Mouse (Mus musculus): ENCODE results near the gene Cadps2. TPM values are rescaled to one million over a fixed set of nuclear protein-coding genes. Genes with fewer than 3 reads are reported as not detected.

The Cadps2 gene
- polyA plus RNA-seq, 1 experiment from 2014 or later = 6.1 TPM

DNA sequence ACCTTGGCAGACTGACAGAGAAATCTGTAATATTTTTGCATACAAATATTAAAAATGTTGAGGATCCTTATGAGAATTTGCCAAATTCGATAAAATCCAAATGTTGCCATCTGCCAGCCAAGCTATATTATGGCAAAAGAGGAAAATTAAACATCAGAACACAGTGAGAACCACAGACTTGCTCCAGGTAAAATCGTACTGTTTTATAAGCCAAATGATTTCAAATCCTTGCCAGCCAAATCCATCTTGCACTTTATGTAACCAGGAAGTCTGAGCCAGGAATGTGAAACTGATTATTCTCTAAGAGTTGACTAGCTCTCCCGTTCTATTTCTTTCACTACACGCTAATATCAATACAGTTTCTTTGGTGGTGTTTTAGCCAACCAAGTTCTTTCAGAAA, 269.5 kb downstream of the Cadps2 start:
- ATAC-seq = no peak
- Histone ChIP-seq H3K9me3 (replicated peaks; ENCODE audit: control insufficient read depth, low read length, poor library complexity, severe bottlenecking) (no peaks in the 10 kb centered on the region), H3K4me2 (ENCODE audit: low read length) (no peak overlapping the region), H3K27me3 (ENCODE audit: control insufficient read depth, insufficient read depth, low read depth, low read length) (no peaks in the 10 kb centered on the region), H3K27ac (ENCODE audit: low read length) (no peak overlapping the region), H3K36me3 (ENCODE audit: control insufficient read depth, insufficient read depth, low read length) (no peaks in the 10 kb centered on the region), H3K4me3 (ENCODE audit: low read depth, low read length) (no peak overlapping the region), H3K9ac (ENCODE audit: low read depth, low read length) (no peak overlapping the region), H3K4me1 (ENCODE audit: control insufficient read depth, insufficient read depth, low read length) (no peaks in the 10 kb centered on the region)
- WGBS = 83% methylated on average over 4 of the region's 4 CpGs

- Histone ChIP-seq H3K36me3 (ENCODE audit: control insufficient read depth, insufficient read depth, low read length) (no peaks in the 10 kb centered on the region), H3K9me3 (replicated peaks; ENCODE audit: control insufficient read depth, low read length, poor library complexity, severe bottlenecking) (no peaks in the 10 kb centered on the region), H3K4me3 (ENCODE audit: low read depth, low read length) (no peak overlapping the region), H3K4me2 (ENCODE audit: low read length) (no peak overlapping the region), H3K9ac (ENCODE audit: low read depth, low read length) (no peak overlapping the region), H3K4me1 (ENCODE audit: control insufficient read depth, insufficient read depth, low read length) (no peaks in the 10 kb centered on the region), H3K27me3 (ENCODE audit: control insufficient read depth, insufficient read depth, low read depth, low read length) (no peaks in the 10 kb centered on the region), H3K27ac (ENCODE audit: low read length) (no peak overlapping the region)
- no peak for ATAC-seq
- WGBS = 50% methylated on average over 1 of the region's 1 CpGs
Measured at GRCm38 (mm10) chr6:23568688-23569087, 270.5 kb downstream of the Cadps2 start.

DNA sequence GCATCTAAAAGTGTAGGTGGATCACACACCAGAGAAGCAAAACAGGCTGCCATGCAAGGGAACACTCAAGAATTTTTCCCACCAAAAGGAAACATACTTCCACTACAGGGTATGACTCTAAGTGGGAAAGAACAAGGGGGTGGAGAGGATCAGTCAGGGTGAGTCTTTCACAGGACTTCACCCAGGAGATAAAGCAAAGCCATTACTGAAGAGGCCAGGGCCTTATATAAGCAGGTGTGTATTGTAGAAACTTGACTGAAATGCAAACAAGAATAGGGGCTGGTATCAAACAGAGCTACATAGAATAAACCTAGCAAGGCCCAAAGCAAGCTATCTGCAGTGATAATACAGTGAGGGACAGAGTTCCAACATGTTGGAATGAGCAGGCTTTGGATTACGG, 271.6 kb downstream of the Cadps2 start:
- H3K27me3 ChIP-seq (ENCODE audit: control insufficient read depth, insufficient read depth, low read depth, low read length) = no peaks in the 10 kb centered on the region
- H3K9ac ChIP-seq (ENCODE audit: low read depth, low read length) = no peak overlapping the region
- H3K27ac ChIP-seq (ENCODE audit: low read length) = no peak overlapping the region
- no peaks in the 10 kb centered on the region for H3K36me3 ChIP-seq (ENCODE audit: control insufficient read depth, insufficient read depth, low read length)
- no peak overlapping the region for H3K4me3 ChIP-seq (ENCODE audit: low read depth, low read length)
- WGBS = 94% methylated on average over 1 of the region's 1 CpGs
- H3K4me1 ChIP-seq (ENCODE audit: control insufficient read depth, insufficient read depth, low read length) = no peaks in the 10 kb centered on the region
- H3K9me3 ChIP-seq (replicated peaks; ENCODE audit: control insufficient read depth, low read length, poor library complexity, severe bottlenecking) = no peaks in the 10 kb centered on the region
- no peak overlapping the region for H3K4me2 ChIP-seq (ENCODE audit: low read length)
- no peak for ATAC-seq

- ATAC-seq = no peak
- Histone ChIP-seq H3K9me3 (replicated peaks; ENCODE audit: control insufficient read depth, low read length, poor library complexity, severe bottlenecking) (no peaks in the 10 kb centered on the region), H3K4me2 (ENCODE audit: low read length) (no peak overlapping the region), H3K9ac (ENCODE audit: low read depth, low read length) (no peak overlapping the region), H3K27ac (ENCODE audit: low read length) (no peak overlapping the region), H3K36me3 (ENCODE audit: control insufficient read depth, insufficient read depth, low read length) (no peaks in the 10 kb centered on the region), H3K4me3 (ENCODE audit: low read depth, low read length) (no peak overlapping the region), H3K27me3 (ENCODE audit: control insufficient read depth, insufficient read depth, low read depth, low read length) (no peaks in the 10 kb centered on the region), H3K4me1 (ENCODE audit: control insufficient read depth, insufficient read depth, low read length) (no peaks in the 10 kb centered on the region)
- WGBS = 30% methylated on average over 1 of the region's 1 CpGs
Measured at GRCm38 (mm10) chr6:23549874-23550273, 289.3 kb downstream of the Cadps2 start.

GRCm38 (mm10) chr6:23523710-23524109, 315.5 kb downstream of the Cadps2 start:
- H3K4me1 ChIP-seq (ENCODE audit: control insufficient read depth, insufficient read depth, low read length) = no peaks in the 10 kb centered on the region
- no peaks in the 10 kb centered on the region for H3K27me3 ChIP-seq (ENCODE audit: control insufficient read depth, insufficient read depth, low read depth, low read length)
- H3K9me3 ChIP-seq (replicated peaks; ENCODE audit: control insufficient read depth, low read length, poor library complexity, severe bottlenecking) = no peaks in the 10 kb centered on the region
- WGBS = 96% methylated on average over 2 of the region's 2 CpGs
- no peak overlapping the region for H3K4me3 ChIP-seq (ENCODE audit: low read depth, low read length)
- no peak for ATAC-seq
- no peak overlapping the region for H3K9ac ChIP-seq (ENCODE audit: low read depth, low read length)
- H3K36me3 ChIP-seq (ENCODE audit: control insufficient read depth, insufficient read depth, low read length) = no peaks in the 10 kb centered on the region
- H3K27ac ChIP-seq (ENCODE audit: low read length) = no peak overlapping the region
- no peak overlapping the region for H3K4me2 ChIP-seq (ENCODE audit: low read length)

- H3K4me2 ChIP-seq (ENCODE audit: low read length) = no peak overlapping the region
- H3K4me1 ChIP-seq (ENCODE audit: control insufficient read depth, insufficient read depth, low read length) = no peaks in the 10 kb centered on the region
- no peaks in the 10 kb centered on the region for H3K27me3 ChIP-seq (ENCODE audit: control insufficient read depth, insufficient read depth, low read depth, low read length)
- no peaks in the 10 kb centered on the region for H3K9me3 ChIP-seq (replicated peaks; ENCODE audit: control insufficient read depth, low read length, poor library complexity, severe bottlenecking)
- no peak overlapping the region for H3K4me3 ChIP-seq (ENCODE audit: low read depth, low read length)
- H3K27ac ChIP-seq (ENCODE audit: low read length) = no peak overlapping the region
- no peaks in the 10 kb centered on the region for H3K36me3 ChIP-seq (ENCODE audit: control insufficient read depth, insufficient read depth, low read length)
- H3K9ac ChIP-seq (ENCODE audit: low read depth, low read length) = no peak overlapping the region
- ATAC-seq = no peak
- 91% methylated on average over 5 of the region's 5 CpGs for WGBS
Measured at GRCm38 (mm10) chr6:23522556-23522955, 316.7 kb downstream of the Cadps2 start.

- Histone ChIP-seq H3K4me2 (ENCODE audit: low read length) (no peak overlapping the region), H3K9me3 (replicated peaks; ENCODE audit: control insufficient read depth, low read length, poor library complexity, severe bottlenecking) (no peaks in the 10 kb centered on the region), H3K4me3 (ENCODE audit: low read depth, low read length) (no peak overlapping the region), H3K4me1 (ENCODE audit: control insufficient read depth, insufficient read depth, low read length) (no peaks in the 10 kb centered on the region), H3K27me3 (ENCODE audit: control insufficient read depth, insufficient read depth, low read depth, low read length) (no peaks in the 10 kb centered on the region), H3K27ac (ENCODE audit: low read length) (no peak overlapping the region), H3K9ac (ENCODE audit: low read depth, low read length) (no peak overlapping the region), H3K36me3 (ENCODE audit: control insufficient read depth, insufficient read depth, low read length) (no peaks in the 10 kb centered on the region)
- WGBS = 51% methylated on average over 5 of the region's 5 CpGs
- ATAC-seq = no peak
Measured at GRCm38 (mm10) chr6:23498611-23499010, 340.6 kb downstream of the Cadps2 start.

- Histone ChIP-seq H3K36me3 (ENCODE audit: control insufficient read depth, insufficient read depth, low read length) (no peaks in the 10 kb centered on the region), H3K9me3 (replicated peaks; ENCODE audit: control insufficient read depth, low read length, poor library complexity, severe bottlenecking) (no peaks in the 10 kb centered on the region), H3K9ac (ENCODE audit: low read depth, low read length) (no peak overlapping the region), H3K4me1 (ENCODE audit: control insufficient read depth, insufficient read depth, low read length) (no peaks in the 10 kb centered on the region), H3K27me3 (ENCODE audit: control insufficient read depth, insufficient read depth, low read depth, low read length) (no peaks in the 10 kb centered on the region), H3K4me3 (ENCODE audit: low read depth, low read length) (no peak overlapping the region), H3K27ac (ENCODE audit: low read length) (no peak overlapping the region), H3K4me2 (ENCODE audit: low read length) (no peak overlapping the region)
- WGBS = 24% methylated on average over 7 of the region's 7 CpGs
- peak; percentile 95 for ATAC-seq
Measured at GRCm38 (mm10) chr6:23491804-23492203, 347.4 kb downstream of the Cadps2 start.

DNA sequence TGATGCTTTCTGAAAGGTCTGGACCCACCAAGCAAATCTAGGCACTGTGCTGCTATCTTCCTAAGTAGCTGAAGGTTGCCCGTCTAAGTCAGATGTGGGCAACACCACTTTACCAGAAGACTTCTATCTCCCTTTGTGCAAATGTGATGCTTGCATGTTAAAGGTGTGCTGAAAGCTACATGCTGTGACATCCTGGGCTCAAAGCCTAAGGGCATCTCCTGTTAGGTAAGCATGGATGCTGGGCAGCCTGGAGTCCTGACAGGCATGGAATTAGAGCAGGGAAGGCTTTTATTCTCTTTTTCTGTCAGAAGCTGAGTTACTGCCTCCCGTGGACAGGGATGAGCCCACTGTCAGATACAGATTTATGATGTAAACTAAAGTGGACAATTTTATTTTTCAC, 348.8 kb downstream of the Cadps2 start:
- ATAC-seq = no peak
- Histone ChIP-seq H3K4me2 (ENCODE audit: low read length) (no peak overlapping the region), H3K9me3 (replicated peaks; ENCODE audit: control insufficient read depth, low read length, poor library complexity, severe bottlenecking) (no peaks in the 10 kb centered on the region), H3K27me3 (ENCODE audit: control insufficient read depth, insufficient read depth, low read depth, low read length) (no peaks in the 10 kb centered on the region), H3K9ac (ENCODE audit: low read depth, low read length) (no peak overlapping the region), H3K4me3 (ENCODE audit: low read depth, low read length) (no peak overlapping the region), H3K4me1 (ENCODE audit: control insufficient read depth, insufficient read depth, low read length) (no peaks in the 10 kb centered on the region), H3K36me3 (ENCODE audit: control insufficient read depth, insufficient read depth, low read length) (no peaks in the 10 kb centered on the region), H3K27ac (ENCODE audit: low read length) (no peak overlapping the region)
- WGBS = 76% methylated on average over 2 of the region's 2 CpGs

DNA sequence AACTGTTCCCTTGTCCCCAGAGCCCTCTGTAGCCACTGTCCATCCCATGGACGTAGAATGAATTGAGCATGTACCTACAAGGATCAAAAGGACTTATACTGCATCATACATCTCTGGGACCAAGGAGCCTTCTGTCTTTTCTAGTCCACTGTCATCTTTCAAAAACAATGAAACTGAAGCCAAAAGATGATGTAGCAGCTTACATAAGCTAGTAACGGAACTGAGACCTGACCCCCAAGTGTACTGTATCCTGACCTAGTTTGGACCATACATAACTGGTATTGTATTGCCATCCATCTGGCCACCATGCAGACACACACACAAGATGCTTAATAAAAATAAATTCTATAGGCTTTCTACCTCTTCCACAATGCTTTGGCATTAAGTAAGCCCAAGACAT, 350.2 kb downstream of the Cadps2 start:
- H3K4me1 ChIP-seq (ENCODE audit: control insufficient read depth, insufficient read depth, low read length) = no peaks in the 10 kb centered on the region
- H3K4me2 ChIP-seq (ENCODE audit: low read length) = no peak overlapping the region
- H3K9ac ChIP-seq (ENCODE audit: low read depth, low read length) = no peak overlapping the region
- no peak overlapping the region for H3K27ac ChIP-seq (ENCODE audit: low read length)
- ATAC-seq = no peak
- H3K4me3 ChIP-seq (ENCODE audit: low read depth, low read length) = no peak overlapping the region
- H3K36me3 ChIP-seq (ENCODE audit: control insufficient read depth, insufficient read depth, low read length) = no peaks in the 10 kb centered on the region
- no peaks in the 10 kb centered on the region for H3K9me3 ChIP-seq (replicated peaks; ENCODE audit: control insufficient read depth, low read length, poor library complexity, severe bottlenecking)
- no peaks in the 10 kb centered on the region for H3K27me3 ChIP-seq (ENCODE audit: control insufficient read depth, insufficient read depth, low read depth, low read length)
- WGBS = 84% methylated on average over 2 of the region's 2 CpGs

All from midbrain, embryonic 16.5 days (tissue).